Mouse (Mus musculus): ENCODE results near the gene Btrc. TPM values are rescaled to one million over a fixed set of nuclear protein-coding genes. Genes with fewer than 3 reads are reported as not detected.
"Not testable (repeated sequence)": the region's sequence is repeated elsewhere in the genome, so short reads cannot be mapped to it uniquely, and the experiment has no call there.

Gene Btrc
- polyA plus RNA-seq, 1 experiment from 2014 or later: 58.8 TPM

GRCm38 (mm10) chr19:45436019-45436418 is 72.5 kb downstream of the Btrc start:
- H3K9ac ChIP-seq (ENCODE audit: low read length); H3K36me3 ChIP-seq (ENCODE audit: control insufficient read depth, insufficient read depth, low read length); ATAC-seq (replicated peaks; ENCODE audit: low FRiP score): not testable (repeated sequence)

GRCm38 (mm10) chr19:45437175-45437574 is 73.6 kb downstream of the Btrc start:
- no peaks in the 10 kb centered on the region for H3K27me3 ChIP-seq (ENCODE audit: control insufficient read depth, insufficient read depth, low read length)
- no peak overlapping the region for H3K4me3 ChIP-seq (ENCODE audit: low read depth, low read length)
- H3K27ac ChIP-seq (ENCODE audit: low read depth, low read length): no peak overlapping the region
- no peaks in the 10 kb centered on the region for H3K36me3 ChIP-seq (ENCODE audit: control insufficient read depth, insufficient read depth, low read length)
- H3K9me3 ChIP-seq (ENCODE audit: control insufficient read depth, low read length): no peaks in the 10 kb centered on the region
- 0 out of 2 replicates have a peak, but pooled peaks cover 5% of the 10 kb centered on the region for H3K4me1 ChIP-seq (replicated peaks; ENCODE audit: control insufficient read depth, insufficient read depth, low read length)
- 89% methylated on average over 4 of the region's 4 CpGs for WGBS
- ATAC-seq (replicated peaks; ENCODE audit: low FRiP score): no peak
- no peak overlapping the region for H3K4me2 ChIP-seq (ENCODE audit: low read depth, low read length, severe bottlenecking)
- H3K9ac ChIP-seq (ENCODE audit: low read length): no peak overlapping the region
- no peak for DNase-seq (ENCODE audit: low spot score)

More at GRCm38 (mm10) chr19:45436019-45436418, 72.5 kb downstream of the Btrc start:
- not testable (repeated sequence) for H3K9me3 ChIP-seq (ENCODE audit: control insufficient read depth, low read length); DNase-seq (ENCODE audit: low spot score); H3K4me3 ChIP-seq (ENCODE audit: low read depth, low read length); H3K27me3 ChIP-seq (ENCODE audit: control insufficient read depth, insufficient read depth, low read length); H3K27ac ChIP-seq (ENCODE audit: low read depth, low read length); H3K4me1 ChIP-seq (replicated peaks; ENCODE audit: control insufficient read depth, insufficient read depth, low read length); H3K4me2 ChIP-seq (ENCODE audit: low read depth, low read length, severe bottlenecking)

DNA sequence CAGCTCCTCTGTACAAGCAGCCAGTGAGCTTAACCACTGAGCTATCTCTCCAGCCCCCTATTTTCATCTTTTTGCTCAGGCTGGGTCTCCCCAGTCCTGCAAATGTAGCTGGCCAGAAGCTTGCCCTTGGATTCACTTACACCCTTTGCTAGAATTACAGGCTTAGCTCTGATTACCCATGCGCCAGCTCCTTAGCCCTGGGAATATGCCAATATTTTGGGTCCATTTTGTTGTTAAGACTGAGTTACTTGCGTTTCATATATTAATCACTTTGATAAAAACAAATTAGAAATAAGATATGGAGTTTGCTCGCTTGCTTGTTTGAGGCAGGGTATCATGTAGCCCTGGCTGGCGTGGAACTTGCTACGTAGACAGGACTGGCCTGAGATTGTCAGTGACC is 74.7 kb downstream of the Btrc start:
- Histone ChIP-seq H3K9me3 (ENCODE audit: control insufficient read depth, low read length) (no peaks in the 10 kb centered on the region), H3K27me3 (ENCODE audit: control insufficient read depth, insufficient read depth, low read length) (no peaks in the 10 kb centered on the region), H3K4me1 (replicated peaks; ENCODE audit: control insufficient read depth, insufficient read depth, low read length) (0 out of 2 replicates have a peak, but pooled peaks cover 2% of the 10 kb centered on the region), H3K4me2 (ENCODE audit: low read depth, low read length, severe bottlenecking) (no peak overlapping the region), H3K4me3 (ENCODE audit: low read depth, low read length) (no peak overlapping the region), H3K27ac (ENCODE audit: low read depth, low read length) (no peak overlapping the region), H3K9ac (ENCODE audit: low read length) (no peak overlapping the region), H3K36me3 (ENCODE audit: control insufficient read depth, insufficient read depth, low read length) (no peaks in the 10 kb centered on the region)
- ATAC-seq (replicated peaks; ENCODE audit: low FRiP score) (no peak), DNase-seq (ENCODE audit: low spot score) (no peak)
- 94% methylated on average over 5 of the region's 5 CpGs for WGBS

- Histone ChIP-seq H3K36me3 (ENCODE audit: control insufficient read depth, insufficient read depth, low read length) (no peaks in the 10 kb centered on the region), H3K4me3 (ENCODE audit: low read depth, low read length) (no peak overlapping the region), H3K4me1 (replicated peaks; ENCODE audit: control insufficient read depth, insufficient read depth, low read length) (0 out of 2 replicates have a peak, but pooled peaks cover 2% of the 10 kb centered on the region), H3K4me2 (ENCODE audit: low read depth, low read length, severe bottlenecking) (no peak overlapping the region), H3K27ac (ENCODE audit: low read depth, low read length) (no peak overlapping the region), H3K27me3 (ENCODE audit: control insufficient read depth, insufficient read depth, low read length) (no peaks in the 10 kb centered on the region), H3K9me3 (ENCODE audit: control insufficient read depth, low read length) (no peaks in the 10 kb centered on the region), H3K9ac (ENCODE audit: low read length) (no peak overlapping the region)
- ATAC-seq (replicated peaks; ENCODE audit: low FRiP score) (no peak), DNase-seq (ENCODE audit: low spot score) (no peak)
- 68% methylated on average over 6 of the region's 6 CpGs for WGBS
Measured at GRCm38 (mm10) chr19:45438928-45439846, 75.7 kb downstream of the Btrc start.

DNA sequence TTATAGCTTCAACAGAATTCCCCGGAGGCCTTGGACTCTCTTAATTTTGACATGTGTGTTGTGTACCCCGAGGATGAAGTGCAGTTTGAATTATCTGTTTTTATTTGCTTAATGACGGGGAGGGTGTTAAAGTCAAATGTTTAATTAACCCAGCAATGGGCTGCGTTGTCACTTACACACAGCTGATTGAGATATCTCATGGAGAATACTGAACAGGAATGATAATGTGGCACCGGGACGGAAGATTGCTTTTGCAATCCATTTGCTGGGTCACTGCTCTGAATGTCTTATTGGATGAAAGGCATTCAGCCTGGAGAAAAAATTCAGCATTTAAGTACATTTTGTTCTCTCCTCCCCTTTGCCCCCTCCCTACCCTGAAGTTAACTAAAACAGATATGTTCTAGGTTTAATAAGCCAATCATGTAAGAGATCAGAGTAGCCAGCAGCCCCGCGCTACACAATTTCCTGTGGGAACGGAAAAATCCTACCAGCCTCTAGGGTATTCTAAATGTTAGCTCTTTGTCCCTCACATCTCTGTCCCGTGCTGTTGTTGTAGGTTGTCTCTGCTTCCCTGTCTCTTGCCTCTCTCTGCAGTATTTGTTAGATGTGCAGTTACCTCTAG is 77.1 kb downstream of the Btrc start:
- Histone ChIP-seq H3K9ac (ENCODE audit: low read length) (no peak overlapping the region), H3K9me3 (ENCODE audit: control insufficient read depth, low read length) (no peaks in the 10 kb centered on the region), H3K4me3 (ENCODE audit: low read depth, low read length) (no peak overlapping the region), H3K4me1 (replicated peaks; ENCODE audit: control insufficient read depth, insufficient read depth, low read length) (0 out of 2 replicates have a peak, but pooled peaks cover 2% of the 10 kb centered on the region), H3K36me3 (ENCODE audit: control insufficient read depth, insufficient read depth, low read length) (no peaks in the 10 kb centered on the region), H3K27me3 (ENCODE audit: control insufficient read depth, insufficient read depth, low read length) (no peaks in the 10 kb centered on the region), H3K27ac (ENCODE audit: low read depth, low read length) (no peak overlapping the region), H3K4me2 (ENCODE audit: low read depth, low read length, severe bottlenecking) (no peak overlapping the region)
- DNase-seq (ENCODE audit: low spot score) (no peak), ATAC-seq (replicated peaks; ENCODE audit: low FRiP score) (no peak)
- WGBS: 61% methylated on average over 10 of the region's 10 CpGs

DNA sequence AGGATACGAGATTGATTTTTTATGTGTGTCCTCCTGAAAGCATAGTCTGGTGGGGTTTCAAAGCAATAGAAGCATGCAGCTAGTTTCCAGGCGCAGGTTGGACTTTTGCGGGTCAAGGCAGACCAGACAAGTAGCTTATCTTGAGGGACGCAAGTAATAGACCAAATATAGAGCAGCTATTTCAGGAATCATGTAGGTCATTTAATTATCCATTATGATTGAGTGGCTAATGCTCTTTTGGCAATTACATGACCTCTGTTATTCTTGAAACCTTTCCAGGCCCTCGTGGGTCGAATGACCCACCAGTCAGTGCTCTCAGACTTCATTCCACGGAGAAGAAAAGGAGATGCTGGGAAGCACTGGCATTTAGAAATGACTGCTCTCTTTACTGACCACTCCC is 78.2 kb downstream of the Btrc start:
- DNase-seq (ENCODE audit: low spot score) (no peak), ATAC-seq (replicated peaks; ENCODE audit: low FRiP score) (no peak)
- Histone ChIP-seq H3K27me3 (ENCODE audit: control insufficient read depth, insufficient read depth, low read length) (no peaks in the 10 kb centered on the region), H3K27ac (ENCODE audit: low read depth, low read length) (no peak overlapping the region), H3K4me3 (ENCODE audit: low read depth, low read length) (no peak overlapping the region), H3K4me1 (replicated peaks; ENCODE audit: control insufficient read depth, insufficient read depth, low read length) (0 out of 2 replicates have a peak, but pooled peaks cover 2% of the 10 kb centered on the region), H3K9me3 (ENCODE audit: control insufficient read depth, low read length) (no peaks in the 10 kb centered on the region), H3K4me2 (ENCODE audit: low read depth, low read length, severe bottlenecking) (no peak overlapping the region), H3K9ac (ENCODE audit: low read length) (no peak overlapping the region), H3K36me3 (ENCODE audit: control insufficient read depth, insufficient read depth, low read length) (no peaks in the 10 kb centered on the region)
- WGBS: 56% methylated on average over 7 of the region's 7 CpGs

DNA sequence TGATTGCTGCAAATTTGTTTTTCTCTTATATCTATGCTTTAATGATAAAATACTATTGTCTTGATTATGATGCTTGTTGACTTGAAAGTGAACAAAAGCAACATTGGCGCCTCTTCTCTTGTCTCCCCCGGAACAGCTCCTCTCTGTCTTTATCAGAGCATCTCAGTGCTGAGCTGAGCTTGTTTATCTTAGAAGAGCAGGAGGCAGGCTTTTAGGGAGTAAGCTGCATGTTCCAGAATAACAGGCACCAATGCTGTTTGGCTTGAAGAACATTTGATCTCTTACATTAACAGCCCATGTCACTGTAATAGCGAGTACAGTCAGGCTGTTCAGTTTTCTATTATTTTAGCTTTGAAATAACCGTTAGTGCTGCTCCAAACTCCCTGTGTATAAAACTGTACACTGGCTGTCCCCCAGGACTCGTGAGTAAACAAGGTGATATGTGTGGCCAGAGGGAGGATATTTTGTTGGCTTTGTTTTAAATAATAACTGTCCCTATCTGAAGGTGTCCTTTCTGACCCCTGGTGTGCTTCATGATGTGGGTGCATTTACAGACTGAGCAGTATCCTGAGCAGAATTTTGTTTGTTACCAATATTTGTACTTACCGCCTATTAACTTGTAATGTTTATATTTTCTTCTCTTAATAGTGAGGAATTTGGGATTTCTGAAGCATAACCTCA is 81.9 kb downstream of the Btrc start:
- ATAC-seq (replicated peaks; ENCODE audit: low FRiP score): no peak

DNA sequence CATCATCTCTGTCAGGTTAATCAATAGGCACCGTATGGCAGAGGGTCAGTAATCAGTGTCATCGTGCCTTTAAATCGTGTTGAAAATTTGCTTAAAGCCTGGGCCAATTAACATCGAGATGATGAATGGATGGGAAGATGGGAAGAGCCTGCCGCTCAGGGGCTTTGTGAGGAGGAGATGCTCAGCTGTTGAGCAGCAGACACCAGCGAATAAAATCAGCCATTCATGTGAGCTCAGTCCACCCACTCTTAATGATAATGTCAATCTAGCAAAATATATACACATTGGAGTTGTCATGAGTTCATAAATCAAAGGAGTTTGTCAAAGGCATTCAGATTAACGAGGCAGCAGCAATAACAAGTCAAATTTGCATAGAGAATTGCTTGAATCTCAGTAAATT is 83.1 kb downstream of the Btrc start:
- no peaks in the 10 kb centered on the region for H3K27me3 ChIP-seq (ENCODE audit: control insufficient read depth, insufficient read depth, low read length)
- no peak overlapping the region for H3K9ac ChIP-seq (ENCODE audit: low read length)
- H3K4me1 ChIP-seq (replicated peaks; ENCODE audit: control insufficient read depth, insufficient read depth, low read length): peaks cover 5% of the 10 kb centered on the region; the same call in 1 of the 2 replicates
- no peak overlapping the region for H3K4me2 ChIP-seq (ENCODE audit: low read depth, low read length, severe bottlenecking)
- H3K4me3 ChIP-seq (ENCODE audit: low read depth, low read length): no peak overlapping the region
- ATAC-seq (replicated peaks; ENCODE audit: low FRiP score) (no peak), DNase-seq (ENCODE audit: low spot score) (no peak)
- no peaks in the 10 kb centered on the region for H3K9me3 ChIP-seq (ENCODE audit: control insufficient read depth, low read length)
- H3K36me3 ChIP-seq (ENCODE audit: control insufficient read depth, insufficient read depth, low read length): no peaks in the 10 kb centered on the region
- 52% methylated on average over 7 of the region's 7 CpGs for WGBS
- H3K27ac ChIP-seq (ENCODE audit: low read depth, low read length): no peak overlapping the region

More for the DNA sequence above, 81.9 kb downstream of the Btrc start:
- no peak overlapping the region for H3K4me3 ChIP-seq (ENCODE audit: low read depth, low read length)
- peaks cover 5% of the 10 kb centered on the region; the same call in 1 of the 2 replicates for H3K4me1 ChIP-seq (replicated peaks; ENCODE audit: control insufficient read depth, insufficient read depth, low read length)
- DNase-seq (ENCODE audit: low spot score): no peak
- H3K27me3 ChIP-seq (ENCODE audit: control insufficient read depth, insufficient read depth, low read length): no peaks in the 10 kb centered on the region
- no peak overlapping the region for H3K4me2 ChIP-seq (ENCODE audit: low read depth, low read length, severe bottlenecking)
- no peaks in the 10 kb centered on the region for H3K36me3 ChIP-seq (ENCODE audit: control insufficient read depth, insufficient read depth, low read length)
- H3K9ac ChIP-seq (ENCODE audit: low read length): no peak overlapping the region
- H3K27ac ChIP-seq (ENCODE audit: low read depth, low read length): no peak overlapping the region
- H3K9me3 ChIP-seq (ENCODE audit: control insufficient read depth, low read length): no peaks in the 10 kb centered on the region
- WGBS: 78% methylated on average over 6 of the region's 6 CpGs

Data from forebrain, embryonic 11.5 days (tissue).